Mouse (Mus musculus) liver (tissue): Measurements from ENCODE around the gene Serpina3c.

ENCODE experiments used
- DNase-seq: peaks from one replicate; pipeline ENCODE4 v3.0.0-alpha.2; 2020; ENCODE audit warnings: mixed read lengths

Gene Serpina3c

DNA sequence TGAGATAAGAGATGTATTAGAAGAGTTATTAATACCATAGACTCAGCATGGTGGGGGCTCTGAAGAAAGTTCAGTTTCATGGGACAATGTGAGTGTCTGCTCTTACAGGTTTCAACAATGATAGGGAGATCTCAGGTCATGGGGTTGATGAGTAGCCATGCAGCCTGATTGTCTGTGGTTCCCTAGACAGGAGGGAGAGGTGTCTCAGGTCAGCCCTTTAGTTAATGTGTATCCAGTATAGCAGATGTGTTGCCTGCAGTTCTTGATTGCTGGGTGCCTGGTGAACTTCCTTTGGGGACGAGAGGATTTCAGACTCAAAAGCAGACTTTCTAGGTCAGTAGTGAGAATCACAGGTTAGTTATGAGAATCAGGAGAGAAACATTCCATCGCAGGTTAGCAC, 45.2 kb downstream of the Serpina3c start:
- no peak for DNase-seq

DNA sequence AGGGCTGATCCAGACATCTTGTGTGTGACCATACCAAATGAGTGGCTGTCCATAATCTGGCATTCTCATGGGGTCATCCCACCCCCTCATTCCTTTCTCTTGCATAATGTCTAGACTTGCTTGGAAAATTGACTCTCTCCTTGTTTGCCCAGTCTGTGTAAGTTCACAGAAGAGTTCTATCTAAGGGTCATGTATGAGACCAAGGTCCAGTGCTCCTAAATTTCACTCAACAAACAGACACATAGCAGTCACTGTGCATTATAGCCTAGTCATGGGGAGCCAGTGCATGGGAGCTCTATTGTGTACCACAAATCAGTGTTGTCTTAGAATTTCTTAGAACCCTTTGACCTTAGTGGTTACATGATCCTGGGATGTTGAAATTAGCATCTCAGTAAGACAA, 46.8 kb downstream of the Serpina3c start:
- DNase-seq: no peak

DNA sequence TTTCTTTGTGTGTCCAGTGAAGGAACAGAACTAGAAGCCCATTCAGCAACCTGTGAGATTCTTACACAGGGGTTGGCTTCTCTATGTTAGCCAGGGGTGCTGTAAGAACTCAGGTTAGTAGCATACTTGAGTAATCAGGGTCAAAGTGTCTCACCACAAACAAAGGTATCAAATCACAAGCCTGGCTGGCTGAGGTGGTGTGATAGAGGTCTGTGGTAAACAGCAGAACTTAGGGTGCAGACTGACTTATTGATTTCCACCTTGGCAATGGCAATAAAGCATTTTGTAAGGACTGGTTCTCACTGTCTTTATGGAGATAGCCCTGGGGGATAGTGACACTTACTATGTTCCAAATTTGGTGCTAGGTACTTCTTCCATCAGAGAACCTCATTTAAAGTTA, 47.8 kb downstream of the Serpina3c start:
- DNase-seq: no peak

DNA sequence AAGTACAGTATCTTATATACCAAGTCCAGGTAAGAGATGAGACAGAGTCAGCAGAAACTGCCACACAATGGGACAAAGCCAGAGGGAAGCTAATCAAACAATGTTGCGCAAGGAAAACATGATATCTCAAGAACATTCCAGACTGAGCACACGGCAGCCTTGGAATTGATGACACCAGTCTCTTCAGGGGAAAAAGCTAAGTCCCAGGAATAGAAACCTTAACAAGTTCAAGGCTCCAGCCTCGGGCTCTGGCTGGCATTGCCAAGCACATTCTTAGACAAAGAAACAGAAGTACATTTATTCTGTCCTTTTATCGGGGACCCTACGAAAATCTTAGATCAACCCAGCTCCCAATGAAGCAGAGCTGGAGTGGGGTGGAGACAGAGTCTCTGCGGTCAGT, 52.9 kb downstream of the Serpina3c start, which contains the start of gene Serpina5:
Gene Serpina5 (plus strand): TSS at position 346 of the 400 bp plus-strand sequence.
- DNase-seq: no peak
